Mouse (Mus musculus) kidney, postnatal 10 days (tissue): ENCODE results near the gene Plce1.
"Not testable (repeated sequence)": the region's sequence is repeated elsewhere in the genome, so short reads cannot be mapped to it uniquely, and the experiment has no call there.

Experiments
- DNase-seq: peaks from one replicate; pipeline ENCODE4 v3.0.0; 2021; ENCODE audit warnings: mixed read lengths

Gene Plce1

GRCm38 (mm10) chr19:38504597-38504996, 23.7 kb downstream of the Plce1 start:
- peak; percentile 28 for DNase-seq

DNA sequence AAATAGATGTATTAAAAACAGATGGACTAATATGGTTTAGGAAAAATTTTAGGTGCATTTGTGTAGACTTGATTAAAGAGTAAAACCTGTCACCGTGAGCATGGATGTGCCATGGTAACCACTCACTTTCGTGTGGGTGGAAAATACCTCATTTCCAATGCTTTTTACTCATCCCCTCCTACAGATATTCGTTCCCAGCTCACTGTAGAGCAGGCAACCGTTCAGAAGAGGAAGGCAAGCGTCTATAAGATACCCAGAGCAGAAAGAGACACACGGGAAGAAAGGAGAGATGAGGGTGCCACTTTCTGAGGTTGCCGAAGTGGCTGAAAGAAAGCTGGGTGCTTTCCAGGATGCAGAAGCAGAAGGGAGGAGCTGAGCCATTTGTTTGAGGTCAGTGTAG, 25.2 kb downstream of the Plce1 start:
- no peak for DNase-seq

DNA sequence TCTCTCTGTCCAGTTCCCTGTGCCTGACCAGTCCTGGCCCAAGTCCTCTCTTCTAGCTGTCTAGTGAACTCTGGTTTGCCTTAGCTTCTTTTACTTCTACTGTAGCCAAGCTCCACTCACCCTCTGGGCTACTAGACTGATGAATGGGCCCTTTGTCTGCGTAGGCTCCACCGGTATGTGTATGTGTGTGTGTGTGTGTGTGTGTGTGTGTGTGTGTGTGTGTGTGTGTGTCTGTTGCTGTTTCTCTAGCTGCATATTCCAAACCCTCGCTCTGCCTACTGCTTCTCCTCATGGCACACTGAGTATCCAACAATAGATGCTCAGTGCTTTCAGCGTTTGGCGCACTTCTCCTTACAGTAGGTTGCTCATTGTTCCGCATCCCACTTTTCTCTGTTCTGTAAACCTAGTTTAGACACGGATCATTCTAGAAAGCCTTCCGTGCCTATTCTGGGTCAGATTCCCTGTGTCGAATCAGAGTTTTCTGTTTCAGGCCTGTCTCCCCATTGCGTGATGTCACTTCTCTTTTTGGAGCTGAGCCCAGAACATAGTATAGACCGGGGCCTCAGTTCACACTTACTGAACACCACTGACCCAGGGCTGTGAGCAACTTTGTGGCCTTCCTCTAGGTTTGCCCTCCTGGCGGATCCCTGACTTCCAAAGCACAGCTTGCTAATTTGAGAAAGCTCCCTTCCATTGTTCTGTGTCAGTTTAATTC, 26.5 kb downstream of the Plce1 start:
- no peak for DNase-seq

- no peak for DNase-seq
These were observed 27.2 kb downstream of the Plce1 start for GRCm38 (mm10) chr19:38507966-38508625.

DNA sequence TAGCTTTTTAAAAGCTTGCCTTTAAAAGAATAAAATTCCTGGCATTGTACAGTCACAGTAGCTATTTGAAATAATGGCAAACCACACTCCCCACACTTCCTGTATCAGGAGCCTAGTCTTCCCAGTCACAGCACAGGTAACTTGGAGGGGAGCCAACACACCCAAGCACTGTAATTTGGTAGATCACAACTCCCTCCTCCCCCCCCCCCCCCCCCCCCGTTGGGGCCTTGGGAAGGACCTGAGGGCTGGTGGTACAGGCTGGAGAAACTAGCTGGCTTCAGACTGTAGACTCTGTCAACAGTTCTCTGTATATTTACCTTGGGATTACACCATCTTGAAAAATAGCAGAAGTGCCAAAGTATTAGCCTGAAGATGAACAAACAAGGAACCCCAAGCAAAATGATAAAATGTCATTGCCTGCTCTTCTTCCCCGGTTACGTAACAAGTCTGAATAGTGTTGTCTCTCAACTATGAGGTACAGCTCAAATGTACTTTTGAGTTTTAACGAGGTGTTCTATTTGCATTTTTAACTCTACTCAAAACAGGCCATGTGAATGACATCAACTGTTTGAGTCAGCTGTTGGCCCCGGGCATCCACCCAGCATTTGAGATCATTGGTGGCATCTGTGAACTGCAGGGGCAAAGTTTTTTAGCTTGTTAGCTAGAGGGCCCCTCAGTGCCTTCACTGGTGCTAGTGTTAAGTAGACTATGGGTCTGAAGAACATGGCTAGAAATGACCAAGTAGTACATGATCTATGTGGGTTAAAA, 33.7 kb downstream of the Plce1 start:
- no peak for DNase-seq

GRCm38 (mm10) chr19:38526855-38527254, 45.9 kb downstream of the Plce1 start:
- no peak for DNase-seq

DNA sequence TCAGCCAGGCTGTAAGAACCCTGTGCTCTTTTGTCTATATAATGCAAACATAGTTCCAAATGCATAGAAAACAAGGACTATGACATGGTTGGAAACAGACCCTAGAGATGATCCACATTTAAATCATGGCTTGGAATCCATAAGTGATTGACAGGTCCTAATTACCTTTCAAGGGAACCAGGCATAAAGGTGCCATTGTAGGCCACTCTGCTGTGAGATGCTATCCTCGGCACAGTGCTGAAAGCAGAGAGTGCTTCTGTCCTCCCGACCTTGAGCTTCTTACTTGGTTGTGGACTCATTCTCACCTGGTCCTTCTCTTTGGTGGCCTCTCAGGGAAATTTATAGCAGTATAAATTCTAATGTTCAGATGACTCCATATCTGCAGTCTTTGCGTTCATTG, 46.6 kb downstream of the Plce1 start:
- no peak for DNase-seq

DNA sequence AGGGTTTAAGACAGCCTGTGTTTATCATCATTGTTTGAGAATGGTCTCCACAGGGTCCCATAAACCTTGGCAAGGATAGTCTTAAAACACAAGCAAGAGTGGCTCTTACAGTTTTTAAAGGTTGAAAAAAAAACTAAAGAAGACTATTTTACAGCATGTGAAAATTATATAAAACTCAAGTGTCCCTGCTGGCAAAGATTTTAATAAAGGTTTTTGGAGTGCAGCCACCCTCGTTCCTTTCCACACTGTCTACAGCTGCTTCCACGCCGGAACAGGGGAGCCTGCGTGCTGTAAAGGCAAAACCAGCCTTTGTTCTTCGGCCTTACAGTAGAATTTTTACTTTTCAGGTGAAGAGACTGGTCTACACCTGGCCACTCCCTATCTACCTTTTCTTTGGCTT, 52.3 kb downstream of the Plce1 start:
- DNase-seq, result no peak

DNA sequence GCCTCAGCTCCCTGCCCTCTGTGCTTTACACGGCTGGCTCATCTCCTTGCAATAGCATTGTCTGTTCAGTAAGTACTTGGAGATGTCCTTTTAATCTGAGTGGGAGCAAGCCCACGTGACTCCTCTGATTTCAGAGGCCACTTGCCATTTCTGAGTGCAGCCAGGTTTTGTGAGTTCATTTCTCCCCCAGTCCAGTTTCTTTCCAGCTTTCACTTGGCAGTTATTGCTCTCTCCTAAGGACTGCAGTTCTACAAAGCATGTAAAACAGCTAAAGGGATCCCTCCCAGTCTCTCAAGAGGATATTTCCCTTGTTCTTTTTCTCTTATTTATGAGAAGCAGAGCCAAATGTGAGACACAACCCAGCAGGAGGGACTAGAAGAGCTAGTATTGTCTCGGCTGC, 58.4 kb downstream of the Plce1 start:
- DNase-seq, result no peak

- DNase-seq, result no peak
These were observed 59.6 kb downstream of the Plce1 start for GRCm38 (mm10) chr19:38540549-38540948.

DNA sequence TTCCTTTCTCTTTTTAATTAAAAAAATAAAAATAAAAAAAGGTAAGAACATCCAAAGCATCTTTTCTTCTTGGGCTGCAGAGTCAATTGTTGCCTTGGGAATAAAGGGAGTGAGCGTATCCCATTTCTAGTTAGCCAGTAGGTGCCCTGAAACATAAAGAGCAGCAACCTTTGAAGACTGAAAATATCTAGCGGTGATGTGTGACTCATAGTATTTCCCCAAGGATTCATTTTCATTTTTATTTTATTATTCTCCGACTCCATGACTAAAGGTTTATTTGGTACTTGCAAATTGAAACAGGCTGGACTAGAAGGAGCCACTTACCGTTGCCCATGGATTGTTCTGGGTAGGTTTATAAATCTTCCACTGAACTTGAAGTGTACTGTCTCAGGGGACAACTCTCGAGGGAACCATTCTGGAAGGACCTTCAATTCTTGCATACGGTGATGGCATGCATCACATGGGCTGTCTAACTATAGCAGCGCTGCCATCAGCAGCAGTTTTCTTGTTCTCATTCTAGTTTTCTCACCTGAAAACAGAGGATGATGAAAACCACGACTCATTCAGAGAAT, 68.7 kb downstream of the Plce1 start:
- no peak for DNase-seq

DNA sequence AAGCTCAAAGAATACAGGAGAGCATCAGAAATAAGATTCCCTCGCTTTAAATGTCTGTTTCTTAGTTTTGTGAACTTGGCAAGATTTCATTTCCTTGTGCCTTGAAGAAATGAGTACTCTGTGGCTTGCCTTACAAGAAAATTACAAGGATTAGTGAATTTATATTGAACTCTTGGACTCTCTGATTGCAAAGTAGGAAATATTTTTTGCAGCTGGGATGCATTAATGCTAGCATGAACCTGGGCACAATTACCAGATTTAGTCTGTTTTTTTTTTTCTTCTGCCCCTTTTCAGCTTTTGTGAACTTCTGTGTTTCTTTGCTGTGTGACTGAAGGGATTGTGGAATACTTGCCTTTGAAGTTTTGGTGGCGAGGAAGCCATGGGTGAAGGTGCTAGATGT, 72.6 kb downstream of the Plce1 start:
- DNase-seq, result no peak

- no peak for DNase-seq
These were observed 74.5 kb downstream of the Plce1 start for GRCm38 (mm10) chr19:38555399-38555798.

- DNase-seq, result peak; percentile 75
These were observed 77.9 kb downstream of the Plce1 start for GRCm38 (mm10) chr19:38558816-38559215.

DNA sequence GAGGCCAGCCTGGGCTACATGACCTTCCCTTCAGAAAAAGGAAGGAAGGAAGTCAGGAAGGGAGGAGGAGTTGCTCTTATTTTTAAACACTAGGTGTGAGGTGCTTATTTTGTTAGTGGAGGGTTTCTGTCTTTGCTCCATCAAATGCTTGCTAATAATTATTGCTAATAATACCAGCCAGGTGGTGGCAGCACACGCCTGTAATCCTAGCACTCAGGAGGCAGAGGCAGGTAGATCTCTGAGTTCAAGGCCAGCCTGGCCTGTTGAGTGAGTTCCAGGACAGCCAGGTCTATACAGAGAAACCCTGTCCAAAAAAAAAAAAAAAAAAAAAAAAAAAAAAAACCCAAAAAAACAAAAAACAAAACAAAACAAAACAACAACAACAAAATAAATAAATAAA, 81.0 kb downstream of the Plce1 start:
- not testable (repeated sequence) for DNase-seq

DNA sequence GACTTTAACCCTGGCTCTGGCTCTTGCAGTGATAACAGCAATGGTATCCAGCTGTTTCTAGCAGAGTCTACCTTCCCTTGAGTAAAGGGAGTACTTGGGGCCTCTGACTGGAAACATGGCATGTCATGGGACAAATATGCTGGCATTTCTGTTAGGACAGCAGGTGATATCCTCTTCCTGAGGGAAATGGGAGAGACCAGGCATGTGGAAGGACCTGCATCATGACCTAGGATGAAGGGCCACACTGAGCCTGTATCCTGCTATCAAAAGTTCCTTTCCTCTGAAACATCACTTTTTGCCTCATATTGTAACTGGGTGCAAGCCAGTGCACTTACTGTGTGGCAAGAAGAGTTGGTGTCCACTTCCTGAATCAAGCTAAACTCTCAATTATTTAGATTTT, 85.2 kb downstream of the Plce1 start:
- DNase-seq, result no peak

DNA sequence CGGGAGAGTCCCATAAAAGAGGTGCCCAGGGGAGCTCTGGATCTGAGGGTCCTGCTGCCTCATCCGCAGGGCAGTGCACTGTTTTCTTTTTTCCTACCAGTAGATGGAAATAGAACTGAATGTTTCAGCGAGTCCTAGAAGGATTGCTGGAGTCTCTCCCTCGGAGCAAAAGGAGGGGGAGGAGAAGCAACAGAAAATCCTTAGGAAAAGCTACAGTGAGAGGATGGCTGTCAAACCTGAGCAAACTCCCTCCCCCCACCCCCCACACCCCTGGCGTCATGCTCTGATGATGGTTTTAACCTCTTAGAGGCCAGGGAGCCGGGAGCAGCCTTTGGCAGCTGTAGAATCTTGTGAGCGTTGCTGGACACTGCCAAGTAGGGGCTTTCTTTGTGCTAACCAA, 85.8 kb downstream of the Plce1 start:
- DNase-seq, result no peak

GRCm38 (mm10) chr19:38567331-38567730, 86.4 kb downstream of the Plce1 start:
- no peak for DNase-seq

DNA sequence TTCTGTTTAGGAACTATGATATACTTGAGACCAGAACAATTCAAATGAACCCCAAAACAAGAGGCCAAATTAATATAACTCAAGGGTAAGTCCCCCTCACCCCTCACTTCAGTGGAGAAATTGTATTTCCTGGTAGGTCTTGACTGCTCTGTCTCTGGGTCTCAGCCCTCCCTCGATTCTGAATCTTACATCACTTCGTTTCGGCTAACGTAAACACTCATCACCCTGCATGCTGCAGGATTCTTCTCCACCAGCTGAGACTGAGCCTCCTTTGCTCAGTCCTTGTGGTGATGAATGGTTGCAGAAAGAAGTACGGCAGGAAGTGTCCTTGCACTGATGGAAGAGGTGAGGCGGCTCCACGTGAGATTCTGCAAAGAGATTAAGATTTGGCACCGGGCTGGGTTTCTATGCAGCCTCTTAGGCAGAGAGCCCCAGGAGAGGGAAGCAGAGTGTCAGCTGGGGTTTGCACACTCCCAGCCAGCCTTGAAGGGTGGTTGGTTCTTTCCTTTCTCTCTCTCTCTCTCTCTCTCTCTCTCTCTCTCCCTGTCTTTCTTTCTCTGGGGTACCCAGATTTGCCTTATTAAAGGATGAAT, 97.7 kb downstream of the Plce1 start:
- no peak for DNase-seq

DNA sequence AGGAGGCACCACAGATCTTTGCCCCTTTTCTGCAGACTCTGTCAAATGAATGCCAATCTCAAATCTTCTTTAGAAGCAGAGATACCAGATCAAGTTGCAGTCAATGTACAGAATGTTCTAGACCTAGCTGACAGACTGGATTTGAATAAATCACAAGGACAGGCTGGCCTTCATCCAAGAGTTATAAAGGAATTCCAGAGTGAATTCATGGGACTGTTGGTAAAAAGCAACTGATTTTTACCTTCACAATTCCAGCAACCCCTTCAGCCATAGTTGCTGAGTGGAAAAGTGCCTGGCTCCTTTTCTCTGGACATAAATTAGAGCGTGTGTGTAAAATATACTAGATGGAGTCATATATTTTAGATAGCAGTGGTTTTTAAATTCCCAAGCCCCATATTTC, 102.0 kb downstream of the Plce1 start:
- DNase-seq, result no peak

DNA sequence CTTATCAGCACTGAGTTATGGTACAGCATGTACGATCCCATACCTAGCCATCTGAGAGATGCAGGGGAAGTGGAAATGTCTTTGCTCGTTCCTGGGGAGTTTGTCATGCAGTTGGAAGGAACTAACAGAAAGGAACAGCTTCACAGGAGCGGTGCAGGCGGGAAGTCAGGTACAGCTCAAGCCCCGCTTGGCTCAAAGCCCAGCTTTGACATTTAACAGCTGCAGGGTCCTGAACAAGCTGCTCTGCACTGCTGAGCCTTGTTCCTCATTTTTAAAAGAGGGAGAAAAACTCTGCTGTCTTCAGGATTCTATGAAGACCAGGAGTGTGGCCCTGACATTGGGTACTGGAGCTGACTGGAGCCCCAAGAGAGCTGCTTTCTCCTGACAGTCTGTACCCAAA, 106.7 kb downstream of the Plce1 start:
- peak; percentile 63 for DNase-seq

GRCm38 (mm10) chr19:38589466-38589865, 108.6 kb downstream of the Plce1 start:
- no peak for DNase-seq

- no peak for DNase-seq
These were observed 109.0 kb downstream of the Plce1 start for GRCm38 (mm10) chr19:38589941-38590340.
